Mouse (Mus musculus) heart, embryonic 14.5 days (tissue): ENCODE data around the gene Ipcef1. TPM values are rescaled to one million over a fixed set of nuclear protein-coding genes. Genes with fewer than 3 reads are reported as not detected.
"Not testable (repeated sequence)": the region's sequence is repeated elsewhere in the genome, so short reads cannot be mapped to it uniquely, and the experiment has no call there.

ENCODE experiments used
- ATAC-seq: fragments of 200-750 bp; cut with Nextera tagmentation; 2 replicates; pipeline ENCODE4 v1.8.0; 2017; ENCODE audit warnings: low read depth, moderate TSS enrichment; ENCODE audit not compliant: insufficient number of reproducible peaks, insufficient read depth, low FRiP score
- H3K27ac ChIP-seq, 2 experiments: fragments of 200-500 bp in 1 of 2; fragments of 300-500 bp in 1 of 2; sonication (generic) in 1 of 2; replicated peaks in 1 of 2; 2 replicates each; pipeline ENCODE4 v1.5.1; 2012 to 2014; ENCODE audit warnings: low read depth in 2 of 2, low read length in 2 of 2, control low read depth in 1 of 2, mild to moderate bottlenecking in 1 of 2, mixed read lengths in 1 of 2; ENCODE audit not compliant: control insufficient read depth in 1 of 2, insufficient read depth in 1 of 2
- H3K27me3 ChIP-seq: fragments of 300-500 bp; sonication (generic); 2 replicates; pipeline ENCODE4 v1.6.1; 2014; ENCODE audit warnings: mild to moderate bottlenecking, low read length, control low read depth; ENCODE audit not compliant: control insufficient read depth, insufficient read depth
- H3K36me3 ChIP-seq: fragments of 300-500 bp; sonication (generic); 2 replicates; pipeline ENCODE4 v1.6.1; 2014; ENCODE audit warnings: mild to moderate bottlenecking, control low read depth, low read length, mixed read lengths; ENCODE audit not compliant: control insufficient read depth, insufficient read depth
- H3K4me1 ChIP-seq, 2 experiments: fragments of 200-500 bp in 1 of 2; fragments of 300-500 bp in 1 of 2; sonication (generic) in 1 of 2; 2 replicates each; pipeline ENCODE4 v1.6.1; 2012 to 2014; ENCODE audit warnings: low read length in 2 of 2, control low read depth in 1 of 2, mixed read lengths in 1 of 2; ENCODE audit not compliant: control insufficient read depth in 2 of 2, insufficient read depth in 2 of 2
- H3K4me2 ChIP-seq: fragments of 300-500 bp; sonication (generic); 2 replicates; pipeline ENCODE4 v1.6.1; 2014; ENCODE audit warnings: mild to moderate bottlenecking, low read length
- H3K4me3 ChIP-seq, 2 experiments: fragments of 200-500 bp in 1 of 2; fragments of 300-500 bp in 1 of 2; sonication (generic) in 1 of 2; 2 replicates each; pipeline ENCODE4 v1.5.1; 2012 to 2014; ENCODE audit warnings: low read length in 2 of 2, mild to moderate bottlenecking in 2 of 2, control low read depth in 1 of 2, low read depth in 1 of 2, moderate library complexity in 1 of 2; ENCODE audit not compliant: control insufficient read depth in 1 of 2, insufficient read depth in 1 of 2
- H3K9ac ChIP-seq: fragments of 300-500 bp; sonication (generic); 2 replicates; pipeline ENCODE4 v1.6.1; 2014; ENCODE audit warnings: mild to moderate bottlenecking, low read length
- H3K9me3 ChIP-seq: fragments of 300-500 bp; sonication (generic); 2 replicates; pipeline ENCODE4 v1.6.1; 2016; ENCODE audit warnings: low read length, control low read depth; ENCODE audit not compliant: control insufficient read depth
- WGBS: fragments of 180-500 bp; shearing (Covaris S2); extraction: QIAGEN DNeasy Blood & Tissue Kit; methylation state at CpG from one replicate; pipeline ENCODE4 v1.1.7; 2014; 5-methylcytosine and 5-hydroxymethylcytosine counted together
- polyA plus RNA-seq: library from polyadenylated mRNA; unstranded; fragments of >200 nt; fragmentation: Nextera tagmentation; extraction: Ambion mirVana; gene quantifications from 2 replicates; pipeline ENCODE4 v1.2.1, GENCODE M21; 2014

Gene Ipcef1
- polyA plus RNA-seq, 1 experiment from 2014 or later, result not detected

DNA sequence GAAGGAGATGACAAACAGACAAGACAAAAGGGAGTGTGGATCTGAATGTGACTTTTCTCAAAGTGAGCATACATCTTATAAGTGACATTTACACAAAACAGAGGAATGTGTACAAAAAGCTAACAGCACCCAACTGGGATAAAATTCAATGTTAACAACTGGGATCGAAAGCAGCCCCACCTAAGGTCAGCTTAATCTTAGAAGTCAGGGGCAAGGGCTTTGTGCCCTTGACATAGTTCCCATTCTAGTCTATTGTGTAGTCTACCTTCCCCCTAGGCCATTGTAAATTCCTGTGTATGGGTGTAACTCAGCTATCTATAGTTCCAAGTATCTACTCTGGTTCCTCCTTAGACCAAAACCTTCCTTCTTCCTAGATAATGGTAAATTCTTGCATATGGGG is 170.2 kb downstream of the Ipcef1 start:
- H3K9me3 ChIP-seq, ATAC-seq, H3K9ac ChIP-seq, H3K4me2 ChIP-seq, H3K27ac ChIP-seq, H3K4me1 ChIP-seq, H3K27me3 ChIP-seq, H3K4me3 ChIP-seq, H3K36me3 ChIP-seq: not testable (repeated sequence)
- whole genome bisulfite sequencing, result 82% methylated on average over 1 of the region's 1 CpGs

DNA sequence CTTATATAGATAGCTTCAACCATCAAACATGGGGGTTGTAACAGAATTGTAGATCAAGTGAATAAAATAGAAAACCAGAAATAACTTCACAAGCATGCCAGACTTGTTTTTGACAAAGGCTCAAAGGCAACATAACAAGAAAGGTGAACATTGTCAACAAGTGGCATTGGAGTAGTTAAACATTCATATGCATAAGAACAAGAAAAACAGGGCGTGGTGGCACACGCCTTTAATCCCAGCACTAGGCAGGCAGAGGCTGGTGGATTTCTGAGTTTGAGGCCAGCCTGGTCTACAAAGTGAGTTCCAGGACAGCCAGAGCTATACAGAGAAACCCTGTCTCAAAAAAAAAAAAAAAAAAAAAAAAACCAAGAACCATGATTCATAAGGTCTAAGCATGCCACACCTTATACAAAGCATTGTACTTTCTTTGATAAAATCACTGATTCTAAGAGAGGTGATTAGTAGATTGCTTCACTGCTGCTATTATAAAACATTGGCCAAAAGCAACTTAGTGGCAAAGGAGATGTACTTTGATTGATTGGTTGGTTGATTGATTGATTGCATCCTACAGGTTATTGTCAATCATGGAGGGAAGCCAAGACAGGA is 173.9 kb downstream of the Ipcef1 start:
- Histone ChIP-seq H3K4me2 (no peak overlapping the region), H3K36me3 (no peaks in the 10 kb centered on the region), H3K4me3 (no peak overlapping the region), H3K9me3 (peaks cover 7% of the 10 kb centered on the region; the same call in 1 of the 2 replicates), H3K9ac (no peak overlapping the region), H3K27ac (no peak overlapping the region), H3K27me3 (no peaks in the 10 kb centered on the region), H3K4me1 (no peaks in the 10 kb centered on the region)
- ATAC-seq, result no peak
- WGBS, result 81% methylated on average over 2 of the region's 2 CpGs

DNA sequence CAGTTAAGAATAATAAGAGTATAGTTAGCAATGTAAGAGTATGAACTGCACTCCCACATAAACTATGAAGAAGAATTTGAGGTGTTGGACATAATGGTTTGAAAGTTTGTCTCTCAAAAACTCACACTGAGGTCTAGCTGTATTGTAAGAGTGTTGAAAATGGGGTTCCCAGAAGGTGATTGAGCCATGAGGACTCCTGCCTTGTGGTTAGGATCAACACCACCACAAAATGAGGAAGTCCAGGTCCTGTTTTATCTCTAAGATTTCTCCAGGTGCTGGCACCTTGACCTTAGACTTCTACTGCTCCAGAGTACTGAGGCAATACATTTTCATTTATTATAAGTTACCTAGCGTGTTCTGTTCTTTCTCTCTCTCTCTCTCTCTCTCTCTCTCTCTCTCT is 178.4 kb downstream of the Ipcef1 start:
- Histone ChIP-seq H3K27ac (no peak overlapping the region), H3K4me1 (no peaks in the 10 kb centered on the region), H3K36me3 (no peaks in the 10 kb centered on the region), H3K9me3 (no peaks in the 10 kb centered on the region), H3K4me2 (no peak overlapping the region), H3K9ac (no peak overlapping the region), H3K27me3 (no peaks in the 10 kb centered on the region), H3K4me3 (no peak overlapping the region)
- 69% methylated on average over 1 of the region's 1 CpGs for WGBS
- no peak for ATAC-seq

DNA sequence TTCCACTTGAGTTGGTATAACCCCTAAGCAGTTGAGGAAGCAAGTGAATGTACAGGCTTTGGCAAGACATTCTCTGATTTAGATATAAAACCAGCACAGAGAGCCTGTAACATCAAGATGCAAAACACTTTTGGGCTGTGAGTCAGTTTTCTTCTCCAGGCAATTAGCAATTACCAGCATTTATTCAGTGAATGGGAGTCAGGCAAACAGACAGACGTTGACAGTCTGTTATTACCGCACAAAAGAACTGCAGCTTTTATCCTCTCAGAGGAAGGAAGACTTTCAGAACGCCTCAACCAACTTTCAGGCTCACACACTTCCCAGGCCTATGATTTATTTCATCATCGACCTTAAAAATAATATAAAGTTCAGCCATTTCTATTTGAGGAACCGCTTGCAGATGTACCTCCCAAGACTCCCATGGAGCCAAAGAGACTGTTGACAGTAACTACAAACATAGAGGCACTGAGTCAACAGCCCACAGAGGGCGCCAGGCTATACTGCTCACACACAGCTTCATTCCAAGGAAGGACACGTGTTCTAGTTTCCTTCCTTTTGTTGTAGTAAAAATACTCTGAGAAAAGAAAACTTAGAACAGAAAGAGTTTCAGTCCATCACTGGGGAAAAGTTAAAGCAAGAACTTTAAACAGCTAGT is 180.7 kb downstream of the Ipcef1 start:
- no peaks in the 10 kb centered on the region for H3K4me1 ChIP-seq
- H3K4me3 ChIP-seq, result no peak overlapping the region
- H3K36me3 ChIP-seq, result no peaks in the 10 kb centered on the region
- no peak for ATAC-seq
- no peak overlapping the region for H3K27ac ChIP-seq
- no peak overlapping the region for H3K9ac ChIP-seq
- no peaks in the 10 kb centered on the region for H3K27me3 ChIP-seq
- H3K4me2 ChIP-seq, result no peak overlapping the region
- no peaks in the 10 kb centered on the region for H3K9me3 ChIP-seq
- WGBS, result 79% methylated on average over 7 of the region's 7 CpGs

DNA sequence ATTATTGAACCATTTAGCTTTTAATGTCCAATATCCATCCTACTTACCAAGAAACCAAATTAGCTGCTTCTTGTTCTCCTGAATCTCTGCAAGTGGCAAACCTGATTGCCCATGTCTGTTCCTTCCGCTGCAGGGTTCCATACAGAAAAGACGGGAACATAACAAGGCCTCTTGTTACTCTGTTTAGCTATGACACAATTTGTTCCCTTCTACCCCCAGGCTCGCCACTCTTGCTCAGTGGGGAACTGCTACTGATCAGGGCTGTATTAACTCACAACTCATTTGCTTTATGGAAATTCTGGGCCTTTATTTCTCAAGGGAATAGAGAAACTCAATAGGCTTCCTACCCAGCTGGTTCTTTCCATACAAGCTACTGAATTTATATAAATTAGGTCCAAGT is 196.5 kb downstream of the Ipcef1 start:
- H3K4me1 ChIP-seq, result no peaks in the 10 kb centered on the region
- no peaks in the 10 kb centered on the region for H3K9me3 ChIP-seq
- H3K27ac ChIP-seq, result no peak overlapping the region
- no peak overlapping the region for H3K4me3 ChIP-seq
- H3K36me3 ChIP-seq, result no peaks in the 10 kb centered on the region
- no peak overlapping the region for H3K9ac ChIP-seq
- 76% methylated on average over 3 of the region's 3 CpGs for WGBS
- H3K4me2 ChIP-seq, result no peak overlapping the region
- no peaks in the 10 kb centered on the region for H3K27me3 ChIP-seq
- no peak for ATAC-seq

DNA sequence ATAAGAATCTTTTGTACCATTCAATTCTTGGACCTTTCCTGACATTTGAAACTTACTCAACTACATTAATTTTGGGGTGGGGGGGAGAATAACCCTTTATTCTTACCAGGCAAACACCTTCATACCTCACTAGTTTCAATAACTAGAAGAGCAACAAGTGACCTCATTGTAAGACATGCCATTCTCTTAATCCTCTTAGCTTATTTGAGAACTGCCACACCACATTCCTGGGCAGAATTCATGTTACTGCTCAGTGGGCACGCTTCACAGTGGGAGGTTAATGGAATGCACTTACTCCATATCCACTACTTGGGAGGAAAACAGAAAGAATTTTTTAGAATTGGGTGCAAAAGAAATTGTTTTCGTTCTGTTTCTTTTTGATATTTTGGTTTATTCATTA is 203.4 kb downstream of the Ipcef1 start:
- 68% methylated on average over 2 of the region's 2 CpGs for WGBS
- Histone ChIP-seq H3K4me1 (no peaks in the 10 kb centered on the region), H3K27me3 (no peaks in the 10 kb centered on the region), H3K9ac (no peak overlapping the region), H3K36me3 (no peaks in the 10 kb centered on the region), H3K4me3 (no peak overlapping the region), H3K9me3 (no peaks in the 10 kb centered on the region), H3K27ac (no peak overlapping the region), H3K4me2 (no peak overlapping the region)
- ATAC-seq, result no peak

DNA sequence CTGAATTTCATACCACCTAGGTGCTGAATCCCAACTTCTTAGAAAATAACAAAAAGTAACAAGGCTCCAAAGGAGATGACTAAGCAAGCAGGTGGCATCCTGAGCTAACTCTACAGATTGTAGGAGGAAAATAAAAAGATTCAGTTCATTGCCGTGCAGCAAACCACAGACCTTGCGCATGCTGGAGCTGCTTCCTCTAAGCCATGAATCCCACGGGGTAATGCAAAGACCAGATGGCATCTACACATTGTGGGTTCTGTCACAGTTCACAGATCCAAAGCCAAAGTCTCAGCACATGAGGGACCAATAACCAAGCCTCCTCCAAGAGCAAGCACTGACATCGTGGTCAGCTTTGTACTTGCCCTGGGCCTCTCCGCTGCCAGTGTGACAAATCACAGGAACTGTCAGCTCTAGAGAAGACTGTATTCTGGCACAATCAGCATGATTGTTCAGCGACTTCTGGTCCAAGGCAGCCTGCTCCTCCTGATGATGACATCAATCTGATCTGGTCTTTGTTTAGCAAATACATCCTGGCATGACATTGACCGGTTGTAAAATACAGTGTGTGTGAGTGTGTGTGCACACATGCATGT is 204.0 kb downstream of the Ipcef1 start:
- no peak for ATAC-seq
- Histone ChIP-seq H3K4me2 (no peak overlapping the region), H3K27me3 (no peaks in the 10 kb centered on the region), H3K4me1 (no peaks in the 10 kb centered on the region), H3K36me3 (no peaks in the 10 kb centered on the region), H3K27ac (no peak overlapping the region), H3K4me3 (no peak overlapping the region), H3K9ac (no peak overlapping the region), H3K9me3 (no peaks in the 10 kb centered on the region)
- 43% methylated on average over 7 of the region's 7 CpGs for WGBS
